Mouse (Mus musculus) liver, embryonic 14 days (tissue): ENCODE results near the gene Ubtfl1. TPM values are rescaled to one million over a fixed set of nuclear protein-coding genes. Genes with fewer than 3 reads are reported as not detected.

Source experiments
- polyA plus RNA-seq: library from polyadenylated mRNA; depleted of rRNA; stranded (reverse); fragments of >200 nt; gene quantifications from 2 replicates; pipeline ENCODE4 v1.2.3, GENCODE M21; 2012; rRNA removed

Gene Ubtfl1
- not detected in 2 replicates for polyA plus RNA-seq

DNA sequence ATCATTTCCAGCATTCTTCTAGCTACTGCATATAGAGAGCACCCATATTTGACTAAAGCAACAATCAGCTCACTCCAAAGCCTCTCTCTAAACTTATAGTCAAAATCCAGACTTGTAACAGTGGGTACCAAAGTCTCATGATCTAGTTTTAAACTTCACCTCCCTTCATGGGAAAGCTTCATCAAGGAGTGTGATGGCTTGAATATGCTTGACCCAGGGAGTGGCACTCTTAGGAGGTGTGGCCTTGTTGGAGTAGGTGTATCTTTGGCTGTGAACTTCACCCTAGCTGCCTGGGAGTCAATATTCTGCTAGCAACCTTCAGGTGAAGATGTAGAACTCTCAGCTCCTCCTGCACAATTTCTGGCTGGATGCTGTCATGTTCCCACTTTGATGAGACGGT, at the start of gene Ubtfl1:
Gene Ubtfl1, plus strand, starts transcription at position 301 of the 400 bp plus-strand sequence.

DNA sequence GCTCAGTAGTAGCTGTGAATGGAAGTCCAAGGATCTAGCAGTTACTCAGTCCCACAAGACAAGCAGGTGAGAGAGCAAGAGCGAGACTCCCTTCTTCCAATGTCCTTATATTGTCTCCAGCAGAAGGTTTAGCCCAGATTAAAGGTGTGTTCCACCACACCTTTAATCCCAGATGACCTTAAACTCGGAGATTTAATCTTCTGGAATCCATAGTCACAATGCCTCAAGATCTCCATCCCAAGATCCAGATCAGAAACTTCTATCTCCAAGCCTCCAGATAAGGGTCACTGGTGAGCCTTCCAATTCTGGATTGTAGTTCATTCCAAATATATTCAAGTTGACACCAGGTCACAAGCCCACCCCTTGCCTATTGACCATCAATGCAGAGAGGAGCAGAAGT, 1.3 kb upstream of the Ubtfl1 start, which contains the start of gene Naalad2:
Gene Naalad2, minus strand, starts transcription at position 101 of the 400 bp plus-strand sequence.

DNA sequence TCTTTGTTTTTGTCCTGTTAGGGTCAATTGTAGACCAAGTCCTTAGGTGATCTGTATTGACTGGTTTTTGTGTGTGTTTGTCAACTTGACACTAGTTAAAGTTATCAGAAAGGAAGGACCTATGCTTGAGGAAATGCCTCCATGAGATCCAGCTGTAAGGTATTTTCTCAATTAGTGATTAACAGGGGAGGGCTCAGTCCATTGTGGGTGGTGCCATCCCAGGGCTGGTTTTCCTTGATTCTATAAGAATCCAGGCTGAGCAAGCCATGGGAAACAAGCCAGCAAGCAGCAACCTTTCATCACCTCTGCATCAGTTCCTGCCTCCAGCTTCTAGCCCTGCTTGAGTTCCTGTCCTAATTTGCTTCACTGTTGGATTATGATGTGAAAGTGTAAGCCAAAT, 26.1 kb downstream of the Ubtfl1 start, which contains the start of gene Mbd3l2:
Gene Mbd3l2, plus strand, starts transcription at position 301 of the 400 bp plus-strand sequence.

Other genes starting within 250 kb of the Ubtfl1 start
- 14.1 and 16.0 TPM in 2 replicates for gene Chordc1, start 112.3 kb upstream of the Ubtfl1 start, polyA plus RNA-seq
- 0.25 and 0.35 TPM in 2 replicates for gene Naalad2, start 1.4 kb upstream of the Ubtfl1 start, polyA plus RNA-seq
- not detected in 2 replicates for gene Mbd3l2, start 26.2 kb downstream of the Ubtfl1 start, polyA plus RNA-seq
- 0.23 and 0.44 TPM in 2 replicates for gene Zfp558, start 73.8 kb downstream of the Ubtfl1 start, polyA plus RNA-seq
- not detected in 2 replicates for gene Mbd3l1, start 73.9 kb downstream of the Ubtfl1 start, polyA plus RNA-seq